ENCODE assay signal across 9 mouse cellular contexts in genomic region chr2:79180782-79181181, GRCm38 (mm10).
DNase-seq lines count a peak whose midpoint lies in the region; ATAC-seq and TF ChIP-seq lines count a peak whose summit lies in the region.
"Had no signal": no experiment of that assay in that cellular context is flagged by ENCODE, and none has a peak within 500 bp of the region (broad histone marks: within the 10 kb centered on the region; RNA-seq: fewer than 3 reads in every experiment).

No protein-coding gene starts in this region.

- H3K36me3 ChIP-seq in hindbrain, embryonic 10.5 days = no peaks in the 10 kb centered on the region
- no peaks in the 10 kb centered on the region for H3K36me3 ChIP-seq in hindbrain, postnatal 0 days (ENCODE audit: insufficient read depth, low read length)
- no peaks in the 10 kb centered on the region for H3K36me3 ChIP-seq in limb, embryonic 10.5 days
- H3K36me3 ChIP-seq: kidney, embryonic 15.5 days had no signal

- no peaks in the 10 kb centered on the region for H3K9me3 ChIP-seq in hindbrain, embryonic 10.5 days
- H3K9me3 ChIP-seq in hindbrain, postnatal 0 days (ENCODE audit: low read length) = no peaks in the 10 kb centered on the region
- H3K9me3 ChIP-seq in limb, embryonic 10.5 days (replicated peaks) = no peaks in the 10 kb centered on the region
- H3K9me3 ChIP-seq: forebrain, embryonic 13.5 days; kidney, embryonic 15.5 days had no signal

- H3K27me3 ChIP-seq in hindbrain, embryonic 10.5 days (ENCODE audit: insufficient read depth, poor library complexity, severe bottlenecking) = no peaks in the 10 kb centered on the region
- no peaks in the 10 kb centered on the region for H3K27me3 ChIP-seq in hindbrain, postnatal 0 days (ENCODE audit: insufficient read depth, low read length)
- H3K27me3 ChIP-seq in limb, embryonic 10.5 days (ENCODE audit: low read depth, poor library complexity, severe bottlenecking) = no peaks in the 10 kb centered on the region
- H3K27me3 ChIP-seq: forebrain, embryonic 13.5 days; kidney, embryonic 15.5 days had no signal

- no peak for DNase-seq in hindbrain, embryonic 10.5 days (ENCODE audit: low spot score)
- no peak for DNase-seq in hindbrain, postnatal 0 days (ENCODE audit: low spot score)
- DNase-seq in thymus, postnatal 0 days (ENCODE audit: low spot score) = peak; percentile 31
- DNase-seq in thymus, postnatal 4 days = no peak
- no peak for DNase-seq in limb, embryonic 10.5 days (ENCODE audit: low spot score)
- DNase-seq in frontal cortex, adult 2 months (ENCODE audit: extremely low spot score in 1 of 2, low spot score in 1 of 2) = no peak
- DNase-seq in kidney, postnatal 4 days = no peak

- peak overlapping the region; percentile 29; the same call in 1 of the 2 replicates for H3K27ac ChIP-seq in hindbrain, embryonic 10.5 days
- H3K27ac ChIP-seq in hindbrain, postnatal 0 days = no peak overlapping the region
- H3K27ac ChIP-seq in limb, embryonic 10.5 days = peak overlapping the region; percentile 56
- H3K27ac ChIP-seq: forebrain, embryonic 13.5 days; kidney, embryonic 15.5 days had no signal

- no peak overlapping the region for H3K9ac ChIP-seq in hindbrain, postnatal 0 days (replicated peaks; ENCODE audit: low read length)
- H3K9ac ChIP-seq: forebrain, embryonic 13.5 days; kidney, embryonic 15.5 days had no signal

- no peak for ATAC-seq in hindbrain, postnatal 0 days
- ATAC-seq: forebrain, embryonic 13.5 days had no signal

- no peak overlapping the region for H3K4me2 ChIP-seq in hindbrain, postnatal 0 days (ENCODE audit: low read depth, low read length)
- H3K4me2 ChIP-seq: forebrain, embryonic 13.5 days; kidney, embryonic 15.5 days had no signal

- 70% methylated on average over 7 of the region's 7 CpGs for WGBS in hindbrain, embryonic 10.5 days
- WGBS in hindbrain, postnatal 0 days = 65% methylated on average over 7 of the region's 7 CpGs
- WGBS in limb, embryonic 10.5 days = 81% methylated on average over 7 of the region's 7 CpGs

- no peak for TF ChIP-seq CTCF in hindbrain, postnatal 0 days (IDR thresholded peaks at IDR 0.05; ENCODE audit: low read depth)

- 0 out of 2 replicates have a peak, but pooled peaks cover 4% of the 10 kb centered on the region for H3K4me1 ChIP-seq in hindbrain, embryonic 10.5 days (replicated peaks)
- H3K4me1 ChIP-seq in hindbrain, postnatal 0 days (ENCODE audit: insufficient read depth, low read length) = 0 out of 2 replicates have a peak, but pooled peaks cover 7% of the 10 kb centered on the region
- peaks cover 32% of the 10 kb centered on the region for H3K4me1 ChIP-seq in limb, embryonic 10.5 days

- H3K4me3 ChIP-seq in hindbrain, embryonic 10.5 days = no peak overlapping the region
- no peak overlapping the region for H3K4me3 ChIP-seq in hindbrain, postnatal 0 days (ENCODE audit: low read length)
- H3K4me3 ChIP-seq in limb, embryonic 10.5 days = no peak overlapping the region
- H3K4me3 ChIP-seq: forebrain, embryonic 13.5 days; kidney, embryonic 15.5 days had no signal
